Mouse (Mus musculus): ENCODE measurements around the gene Kcnk3. TPM values are rescaled to one million over a fixed set of nuclear protein-coding genes. Genes with fewer than 3 reads are reported as not detected.
A peak's percentile ranks its signal among the peaks of the same experiment; 100 is the strongest.

The Kcnk3 gene
- polyA plus RNA-seq, 1 experiment: 20.0 TPM

- no peak overlapping the region for H3K27ac ChIP-seq (ENCODE audit: insufficient read depth, low read length)
- TF ChIP-seq POLR2A (IDR thresholded peaks at IDR 0.05; ENCODE audit: extremely low read depth, insufficient read depth, low read length) (no peak), CTCF (IDR thresholded peaks at IDR 0.05; ENCODE audit: extremely low read depth, insufficient read depth, low read length) (no peak)
- H3K4me3 ChIP-seq (ENCODE audit: insufficient read depth, low read length): no peak overlapping the region
- peaks cover 2% of the 10 kb centered on the region for H3K4me1 ChIP-seq (ENCODE audit: control insufficient read depth, insufficient read depth, low read length)
Observed at GRCm38 (mm10) chr5:30586616-30587015, 1.4 kb upstream of the Kcnk3 start.

GRCm38 (mm10) chr5:30587101-30587500, 869 bp upstream of the Kcnk3 start:
- Histone ChIP-seq H3K4me1 (ENCODE audit: control insufficient read depth, insufficient read depth, low read length) (peaks cover 2% of the 10 kb centered on the region), H3K27ac (ENCODE audit: insufficient read depth, low read length) (no peak overlapping the region), H3K4me3 (ENCODE audit: insufficient read depth, low read length) (no peak overlapping the region; the same call in 1 of the 2 replicates)
- no peak for TF ChIP-seq POLR2A (IDR thresholded peaks at IDR 0.05; ENCODE audit: extremely low read depth, insufficient read depth, low read length)
- no peak for TF ChIP-seq CTCF (IDR thresholded peaks at IDR 0.05; ENCODE audit: extremely low read depth, insufficient read depth, low read length)

GRCm38 (mm10) chr5:30588301-30588968, 465 bp downstream of the Kcnk3 start:
- peak overlapping the region; percentile 56 for H3K27ac ChIP-seq (ENCODE audit: insufficient read depth, low read length)
- H3K4me1 ChIP-seq (ENCODE audit: control insufficient read depth, insufficient read depth, low read length): peaks cover 6% of the 10 kb centered on the region
- TF ChIP-seq POLR2A (IDR thresholded peaks at IDR 0.05; ENCODE audit: extremely low read depth, insufficient read depth, low read length): no peak
- no peak for TF ChIP-seq CTCF (IDR thresholded peaks at IDR 0.05; ENCODE audit: extremely low read depth, insufficient read depth, low read length)
- peak overlapping the region; percentile 72 for H3K4me3 ChIP-seq (ENCODE audit: insufficient read depth, low read length)

GRCm38 (mm10) chr5:30589069-30589468, 1.1 kb downstream of the Kcnk3 start:
- H3K4me3 ChIP-seq (ENCODE audit: insufficient read depth, low read length): peak overlapping the region; percentile 72
- H3K27ac ChIP-seq (ENCODE audit: insufficient read depth, low read length): peak overlapping the region; percentile 56; the same call in 1 of the 2 replicates
- no peak for TF ChIP-seq CTCF (IDR thresholded peaks at IDR 0.05; ENCODE audit: extremely low read depth, insufficient read depth, low read length)
- TF ChIP-seq POLR2A (IDR thresholded peaks at IDR 0.05; ENCODE audit: extremely low read depth, insufficient read depth, low read length): no peak
- peaks cover 9% of the 10 kb centered on the region for H3K4me1 ChIP-seq (ENCODE audit: control insufficient read depth, insufficient read depth, low read length)

GRCm38 (mm10) chr5:30589546-30589945, 1.6 kb downstream of the Kcnk3 start:
- Histone ChIP-seq H3K27ac (ENCODE audit: insufficient read depth, low read length) (no peak overlapping the region), H3K4me3 (ENCODE audit: insufficient read depth, low read length) (peak overlapping the region; percentile 72), H3K4me1 (ENCODE audit: control insufficient read depth, insufficient read depth, low read length) (peaks cover 9% of the 10 kb centered on the region)
- TF ChIP-seq CTCF (IDR thresholded peaks at IDR 0.05; ENCODE audit: extremely low read depth, insufficient read depth, low read length) (no peak), POLR2A (IDR thresholded peaks at IDR 0.05; ENCODE audit: extremely low read depth, insufficient read depth, low read length) (no peak)

- H3K4me1 ChIP-seq (ENCODE audit: control insufficient read depth, insufficient read depth, low read length): peaks cover 9% of the 10 kb centered on the region
- no peak overlapping the region for H3K27ac ChIP-seq (ENCODE audit: insufficient read depth, low read length)
- TF ChIP-seq POLR2A (IDR thresholded peaks at IDR 0.05; ENCODE audit: extremely low read depth, insufficient read depth, low read length) (no peak), CTCF (IDR thresholded peaks at IDR 0.05; ENCODE audit: extremely low read depth, insufficient read depth, low read length) (no peak)
- no peak overlapping the region for H3K4me3 ChIP-seq (ENCODE audit: insufficient read depth, low read length)
Observed at GRCm38 (mm10) chr5:30590231-30590630, 2.3 kb downstream of the Kcnk3 start.

GRCm38 (mm10) chr5:30591205-30591731, 3.3 kb downstream of the Kcnk3 start:
- H3K27ac ChIP-seq (ENCODE audit: insufficient read depth, low read length): no peak overlapping the region
- TF ChIP-seq POLR2A (IDR thresholded peaks at IDR 0.05; ENCODE audit: extremely low read depth, insufficient read depth, low read length) (no peak), CTCF (IDR thresholded peaks at IDR 0.05; ENCODE audit: extremely low read depth, insufficient read depth, low read length) (no peak)
- no peak overlapping the region for H3K4me3 ChIP-seq (ENCODE audit: insufficient read depth, low read length)
- H3K4me1 ChIP-seq (ENCODE audit: control insufficient read depth, insufficient read depth, low read length): peaks cover 9% of the 10 kb centered on the region

GRCm38 (mm10) chr5:30591786-30592185, 3.8 kb downstream of the Kcnk3 start:
- Histone ChIP-seq H3K4me1 (ENCODE audit: control insufficient read depth, insufficient read depth, low read length) (peaks cover 9% of the 10 kb centered on the region), H3K27ac (ENCODE audit: insufficient read depth, low read length) (no peak overlapping the region), H3K4me3 (ENCODE audit: insufficient read depth, low read length) (no peak overlapping the region)
- TF ChIP-seq POLR2A (IDR thresholded peaks at IDR 0.05; ENCODE audit: extremely low read depth, insufficient read depth, low read length): no peak
- no peak for TF ChIP-seq CTCF (IDR thresholded peaks at IDR 0.05; ENCODE audit: extremely low read depth, insufficient read depth, low read length)

- H3K27ac ChIP-seq (ENCODE audit: insufficient read depth, low read length): no peak overlapping the region
- peaks cover 9% of the 10 kb centered on the region for H3K4me1 ChIP-seq (ENCODE audit: control insufficient read depth, insufficient read depth, low read length)
- TF ChIP-seq CTCF (IDR thresholded peaks at IDR 0.05; ENCODE audit: extremely low read depth, insufficient read depth, low read length) (no peak), POLR2A (IDR thresholded peaks at IDR 0.05; ENCODE audit: extremely low read depth, insufficient read depth, low read length) (no peak)
Observed at GRCm38 (mm10) chr5:30592279-30592980, 4.5 kb downstream of the Kcnk3 start.

More at GRCm38 (mm10) chr5:30592279-30592980, 4.5 kb downstream of the Kcnk3 start:
- H3K4me3 ChIP-seq (ENCODE audit: insufficient read depth, low read length): no peak overlapping the region
